Mouse (Mus musculus): ENCODE measurements around the gene Rab15. TPM values are rescaled to one million over a fixed set of nuclear protein-coding genes. Genes with fewer than 3 reads are reported as not detected.
A peak's percentile ranks its signal among the peaks of the same experiment; 100 is the strongest.

Gene Rab15
- total and polyA plus RNA-seq, 3 experiments: 2.7 to 22.7 TPM; not detected in 1

- Histone ChIP-seq H3K9ac (ENCODE audit: control insufficient read depth, low read depth, low read length, poor library complexity, severe bottlenecking) (no peak overlapping the region), H3K79me2 (ENCODE audit: control insufficient read depth, insufficient read depth, low read length, poor library complexity) (peaks cover 11% of the 10 kb centered on the region), H3K27ac (ENCODE audit: control insufficient read depth, low read depth, low read length) (no peak overlapping the region), H3K4me1 (ENCODE audit: control insufficient read depth in 1 of 2, insufficient read depth in 2 of 2, low read length in 2 of 2) (peaks cover 3 to 5% of the 10 kb centered on the region in 2 experiments; a peak in 3 of 4 replicates), H3K9me3 (replicated peaks; ENCODE audit: insufficient read depth, low read length) (no peaks in the 10 kb centered on the region), H3K36me3 (ENCODE audit: control insufficient read depth in 1 of 2, insufficient read depth in 2 of 2, low read length in 2 of 2) (peaks cover 0 to 14% of the 10 kb centered on the region in 2 experiments; a peak in 3 of 4 replicates), H3K4me3 (ENCODE audit: control insufficient read depth in 1 of 2, insufficient read depth in 1 of 2, low read depth in 2 of 2, low read length in 2 of 2) (no peak overlapping the region), H3K27me3 (ENCODE audit: control insufficient read depth in 1 of 2, insufficient read depth in 2 of 2, low read length in 2 of 2) (no peaks in the 10 kb centered on the region)
- no peak for TF ChIP-seq MAFK (IDR thresholded peaks at IDR 0.05; ENCODE audit: borderline replicate concordance, low read depth, low read length)
- TF ChIP-seq USF2 (IDR thresholded peaks at IDR 0.05; ENCODE audit: borderline replicate concordance in 1 of 2, insufficient read depth in 1 of 2, low read depth in 1 of 2, low read length in 2 of 2): no peak
- no peak for TF ChIP-seq BHLHE40 (IDR thresholded peaks at IDR 0.05; ENCODE audit: borderline replicate concordance, low read depth, low read length)
- no peak for TF ChIP-seq GABPA (IDR thresholded peaks at IDR 0.05; ENCODE audit: low read depth, low read length)
- no peak for TF ChIP-seq JUND (IDR thresholded peaks at IDR 0.05; ENCODE audit: low read depth, low read length)
- no peak for TF ChIP-seq ELF1 (IDR thresholded peaks at IDR 0.05; ENCODE audit: low read depth, low read length)
- TF ChIP-seq UBTF (IDR thresholded peaks at IDR 0.05; ENCODE audit: borderline replicate concordance, insufficient read depth, low read depth, low read length): no peak
- no peak for TF ChIP-seq RCOR1 (IDR thresholded peaks at IDR 0.05; ENCODE audit: low read depth, low read length)
- TF ChIP-seq NRF1 (IDR thresholded peaks at IDR 0.05; ENCODE audit: insufficient read depth, low read depth, low read length, poor library complexity, severe bottlenecking): no peak
- no peak for DNase-seq (ENCODE audit: low read depth, low spot score)
These were observed 17.4 kb upstream of the Rab15 start for GRCm38 (mm10) chr12:76840081-76840480.

- TF ChIP-seq USF2 (IDR thresholded peaks at IDR 0.05; ENCODE audit: borderline replicate concordance in 1 of 2, insufficient read depth in 1 of 2, low read depth in 1 of 2, low read length in 2 of 2) (no peak), MAFK (IDR thresholded peaks at IDR 0.05; ENCODE audit: borderline replicate concordance, low read depth, low read length) (peak; percentile 80), ZMIZ1 (IDR thresholded peaks at IDR 0.05; ENCODE audit: low read depth, low read length) (no peak), BHLHE40 (IDR thresholded peaks at IDR 0.05; ENCODE audit: borderline replicate concordance, low read depth, low read length) (no peak)
These were observed 16.6 kb upstream of the Rab15 start for GRCm38 (mm10) chr12:76839298-76839697.

More at GRCm38 (mm10) chr12:76839298-76839697, 16.6 kb upstream of the Rab15 start:
- Histone ChIP-seq H3K4me3 (ENCODE audit: control insufficient read depth in 1 of 2, insufficient read depth in 1 of 2, low read depth in 2 of 2, low read length in 2 of 2) (no peak overlapping the region), H3K27ac (ENCODE audit: control insufficient read depth, low read depth, low read length) (no peak overlapping the region), H3K27me3 (ENCODE audit: control insufficient read depth in 1 of 2, insufficient read depth in 2 of 2, low read length in 2 of 2) (no peaks in the 10 kb centered on the region), H3K9ac (ENCODE audit: control insufficient read depth, low read depth, low read length, poor library complexity, severe bottlenecking) (no peak overlapping the region), H3K36me3 (ENCODE audit: control insufficient read depth in 1 of 2, insufficient read depth in 2 of 2, low read length in 2 of 2) (peaks cover 0 to 14% of the 10 kb centered on the region in 2 experiments; a peak in 3 of 4 replicates), H3K9me3 (replicated peaks; ENCODE audit: insufficient read depth, low read length) (no peaks in the 10 kb centered on the region), H3K4me1 (ENCODE audit: control insufficient read depth in 1 of 2, insufficient read depth in 2 of 2, low read length in 2 of 2) (peaks cover 3 to 5% of the 10 kb centered on the region in 2 experiments; a peak in 3 of 4 replicates), H3K79me2 (ENCODE audit: control insufficient read depth, insufficient read depth, low read length, poor library complexity) (peaks cover 11% of the 10 kb centered on the region)
- no peak for DNase-seq (ENCODE audit: low read depth, low spot score)
